Mouse (Mus musculus) kidney, postnatal 14 days (tissue): ENCODE measurements around the gene Ddr2.

ENCODE experiments used
- DNase-seq: peaks from one replicate; pipeline ENCODE4 v3.0.0; 2022; ENCODE audit warnings: mixed read lengths

The Ddr2 gene

DNA sequence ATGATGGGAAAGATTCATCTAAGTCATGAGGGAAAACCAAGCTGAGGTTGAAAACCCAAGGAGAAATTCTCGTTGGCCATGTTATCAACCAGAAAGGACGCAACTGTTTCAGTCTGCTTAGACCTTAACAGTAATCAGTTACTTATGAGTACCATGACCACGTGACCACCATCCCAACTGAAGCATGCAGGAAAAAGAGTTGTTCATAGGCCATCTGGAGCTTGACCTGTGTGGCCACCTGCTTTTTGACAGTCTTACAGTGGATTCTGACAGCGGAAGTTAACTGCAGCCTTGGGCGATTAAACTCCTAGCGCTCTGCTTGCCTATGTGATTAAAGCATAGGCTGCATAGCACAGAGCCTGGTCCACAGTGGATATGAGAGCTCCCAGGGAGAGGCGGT, 23.9 kb downstream of the Ddr2 start:
- no peak for DNase-seq

DNA sequence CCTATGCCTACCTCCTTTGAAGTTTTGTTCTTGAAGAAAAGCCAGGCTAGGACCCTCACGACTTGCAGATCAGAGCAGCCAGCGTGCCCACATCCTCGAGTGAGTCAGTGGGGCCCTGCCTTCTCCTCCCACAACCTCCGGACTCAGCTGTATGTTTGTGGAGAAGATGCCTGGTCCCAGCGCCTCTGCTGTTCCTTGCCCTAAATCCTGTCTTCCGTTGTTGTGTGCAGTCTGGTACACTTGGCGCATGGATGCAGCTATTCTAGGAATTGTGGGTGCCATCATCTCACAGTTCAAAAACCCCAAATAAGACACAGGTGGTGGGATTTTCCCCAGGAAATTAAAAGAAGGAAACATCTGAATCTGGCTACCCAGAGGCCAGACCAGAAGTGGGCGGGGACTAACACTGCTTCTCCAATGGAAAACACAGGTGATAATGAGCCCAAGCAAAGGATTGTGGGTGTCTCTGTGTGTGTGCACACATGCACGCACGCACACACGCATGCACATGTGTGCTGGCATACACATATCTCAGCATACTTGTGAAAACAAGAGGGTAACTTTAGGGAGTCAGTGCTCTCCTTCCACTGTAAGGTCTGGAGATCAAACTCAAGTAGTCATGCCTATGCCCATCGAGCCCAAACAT, 26.3 kb downstream of the Ddr2 start:
- DNase-seq: no peak

DNA sequence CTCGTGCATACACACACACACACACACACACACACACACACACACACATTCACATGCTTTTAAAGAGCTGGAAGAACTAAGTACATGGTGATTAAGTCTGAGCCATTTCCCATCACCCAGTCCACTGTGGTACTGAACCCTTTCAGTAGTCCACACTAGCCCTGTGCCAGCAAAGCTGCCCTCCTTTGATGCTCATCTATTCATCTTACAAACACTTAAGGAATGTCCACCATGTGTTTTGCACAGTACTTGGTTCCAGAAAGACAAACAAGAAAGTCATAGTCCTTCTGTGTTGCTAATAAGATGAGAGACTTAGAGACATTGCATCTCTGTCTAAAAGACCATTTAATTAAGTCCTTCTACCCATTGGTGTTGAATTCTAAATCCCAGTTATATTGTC, 29.7 kb downstream of the Ddr2 start:
- no peak for DNase-seq

DNA sequence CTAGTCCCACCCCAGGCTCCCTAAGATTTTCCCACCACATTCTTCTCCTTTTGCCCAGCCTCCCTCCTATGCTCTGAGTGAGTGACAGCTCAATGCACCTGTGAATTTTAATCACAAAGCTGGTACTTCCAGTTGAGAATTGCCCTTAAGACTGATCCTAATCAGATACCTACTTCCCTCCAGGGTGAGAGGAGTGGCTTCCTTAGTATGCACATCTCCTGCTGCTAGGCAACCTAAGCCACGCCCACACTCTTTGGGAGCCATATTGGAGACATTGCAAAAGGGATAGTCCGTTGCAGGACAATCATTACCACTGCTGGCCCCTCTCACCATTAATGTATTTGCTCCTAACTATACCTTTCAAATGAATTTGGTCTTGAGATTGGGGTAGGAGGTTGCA, 31.1 kb downstream of the Ddr2 start:
- no peak for DNase-seq

DNA sequence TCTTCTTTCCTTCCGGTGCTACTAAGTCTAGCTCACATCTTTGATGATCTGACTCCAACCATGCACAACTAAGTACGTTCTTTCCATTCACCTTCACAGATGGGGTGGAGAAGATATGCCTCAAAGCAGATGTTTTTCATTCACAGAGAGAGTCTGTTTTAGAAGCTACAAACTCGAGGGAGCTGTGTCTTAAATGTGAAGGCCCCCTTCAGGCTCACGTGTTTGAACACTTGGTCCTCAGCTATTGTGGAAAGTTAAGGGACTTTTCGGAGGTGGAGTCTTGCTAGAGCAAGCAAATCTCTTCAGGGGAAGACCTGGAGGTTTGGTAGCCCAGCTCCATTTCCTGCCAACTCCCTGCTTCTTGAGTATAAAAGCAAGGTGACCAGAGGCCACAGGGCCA, 34.2 kb downstream of the Ddr2 start:
- no peak for DNase-seq

DNA sequence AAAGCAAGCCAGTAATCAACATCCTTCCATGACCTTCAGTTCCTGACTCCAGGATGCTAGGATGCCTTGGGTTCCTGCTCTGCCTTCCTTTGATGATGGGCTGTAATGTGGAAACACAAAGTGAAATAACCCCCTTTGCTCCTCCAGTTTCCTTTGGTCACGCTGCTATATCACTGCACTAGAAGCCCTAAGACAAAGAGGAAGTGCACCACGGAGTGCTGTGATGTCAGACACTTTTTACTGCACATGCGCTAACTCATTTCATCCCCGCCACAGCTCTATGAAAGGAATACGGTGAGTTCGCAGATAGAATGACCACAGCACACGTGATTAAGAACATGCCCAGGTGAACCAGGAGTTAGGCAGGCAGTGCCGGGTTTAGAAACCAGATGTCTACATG, 36.8 kb downstream of the Ddr2 start:
- no peak for DNase-seq

DNA sequence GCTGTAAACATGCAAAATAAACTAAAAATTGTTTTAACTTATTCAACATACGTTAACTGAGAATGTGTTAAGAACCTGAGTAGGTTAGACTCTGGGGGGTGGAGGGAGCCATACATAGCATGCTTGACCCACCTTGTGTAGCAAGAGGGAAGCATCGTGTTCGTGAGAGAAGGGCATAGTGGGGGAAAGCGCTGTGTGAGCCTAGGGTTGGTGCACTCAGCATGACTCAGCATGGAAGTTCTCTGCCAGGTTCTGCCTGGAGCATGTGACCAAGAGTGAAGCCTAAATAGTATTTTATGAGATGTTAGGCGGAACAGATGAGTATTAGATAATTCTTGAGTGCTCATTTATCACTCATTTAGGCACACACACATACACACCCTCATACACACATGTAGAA, 41.4 kb downstream of the Ddr2 start:
- no peak for DNase-seq

DNA sequence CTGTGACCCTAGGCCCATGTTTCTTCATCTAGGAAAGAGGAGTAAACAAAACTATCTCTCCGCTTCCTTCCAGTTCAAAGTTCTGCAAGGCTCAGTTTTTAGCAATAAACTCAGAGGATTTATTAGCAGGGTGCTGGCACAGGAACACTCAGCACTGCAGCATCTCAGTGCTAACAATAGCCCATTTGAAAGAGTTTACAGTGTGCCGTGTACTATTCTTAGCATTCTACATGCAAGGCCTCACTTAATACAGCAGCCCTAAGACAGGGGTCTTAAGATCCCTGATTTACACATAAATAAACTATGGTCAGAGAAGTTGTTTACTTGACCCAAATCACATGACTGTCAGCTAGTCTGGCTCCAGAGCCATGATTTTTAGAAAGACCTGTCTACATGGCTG, 44.6 kb downstream of the Ddr2 start:
- DNase-seq: peak; percentile 31

DNA sequence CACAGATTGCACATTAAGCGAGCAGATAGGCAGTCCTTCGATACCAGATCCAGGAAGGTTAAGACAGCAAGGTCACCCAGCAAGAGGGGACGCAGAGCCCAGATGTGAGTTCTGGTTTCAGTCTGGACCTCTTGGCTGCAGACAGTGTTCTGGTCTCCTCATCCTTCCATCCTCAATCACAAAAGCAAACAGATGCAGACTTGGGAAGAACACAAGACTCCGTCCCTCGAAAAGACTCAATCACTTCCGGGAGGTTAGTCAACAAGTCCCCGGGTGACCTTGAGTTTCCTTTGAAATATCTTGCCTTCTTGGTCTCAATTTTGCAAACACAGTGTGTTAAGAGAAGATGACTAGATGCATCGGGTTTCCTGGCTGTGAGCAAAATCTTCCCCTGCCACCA, 45.6 kb downstream of the Ddr2 start:
- DNase-seq: no peak

DNA sequence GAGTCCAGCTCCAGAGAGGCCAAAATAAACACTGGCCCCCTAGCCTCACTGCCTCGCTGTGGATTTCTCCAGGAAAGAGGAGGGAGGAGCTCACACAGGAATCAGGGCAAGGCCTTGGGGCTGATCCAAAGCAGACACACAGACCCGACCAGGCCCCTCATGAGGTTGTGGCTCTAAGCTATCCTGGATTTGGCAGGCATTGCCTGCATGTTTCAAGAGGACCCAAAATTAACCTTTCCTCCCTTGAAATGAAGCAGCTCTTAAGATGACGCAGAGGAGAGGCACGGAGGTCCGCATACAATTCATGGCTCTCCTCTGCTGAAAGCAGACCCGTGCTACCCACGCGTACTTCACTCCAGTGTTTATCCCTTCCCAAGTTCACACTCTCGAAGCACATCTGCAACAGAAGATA, 46.5 kb downstream of the Ddr2 start:
- peak; percentile 79 for DNase-seq

DNA sequence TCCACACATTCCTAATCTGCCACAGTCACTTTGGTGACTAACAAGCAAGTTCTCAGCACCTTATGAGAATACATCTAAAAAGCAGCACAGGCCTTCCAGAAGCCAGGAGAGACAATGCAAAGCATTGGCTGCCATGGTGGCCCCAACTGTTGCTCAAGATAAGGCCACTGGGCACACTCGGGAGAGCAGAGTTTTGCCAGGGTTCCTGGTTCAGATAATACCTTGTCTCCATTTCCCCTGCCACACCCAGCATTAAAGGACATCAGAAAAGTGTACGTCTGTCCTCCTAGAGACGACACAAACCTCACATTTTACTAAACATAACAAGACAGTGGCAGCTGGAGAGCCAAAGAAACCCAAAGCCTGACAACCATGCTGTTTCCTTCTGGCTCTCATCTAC, 50.3 kb downstream of the Ddr2 start:
- DNase-seq: no peak

DNA sequence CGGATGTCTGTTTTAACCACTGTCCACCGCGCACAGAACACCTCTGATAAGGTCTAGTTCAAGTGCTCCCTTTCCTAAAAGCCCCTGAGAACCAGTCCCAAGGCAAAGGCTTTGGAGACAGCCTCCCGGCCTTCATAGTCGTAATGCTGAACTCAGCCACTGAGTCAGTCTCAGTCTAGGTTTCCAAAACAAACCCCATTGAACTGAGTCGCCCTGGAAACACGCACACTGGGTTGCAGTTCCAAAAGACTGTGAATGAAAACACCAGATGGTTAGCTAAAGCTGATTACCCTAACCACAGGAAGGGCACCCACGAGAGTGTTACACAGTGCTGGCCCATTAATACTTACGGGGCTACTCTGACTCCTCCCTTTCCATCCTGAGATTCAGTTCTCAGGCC, 51.2 kb downstream of the Ddr2 start:
- no peak for DNase-seq

DNA sequence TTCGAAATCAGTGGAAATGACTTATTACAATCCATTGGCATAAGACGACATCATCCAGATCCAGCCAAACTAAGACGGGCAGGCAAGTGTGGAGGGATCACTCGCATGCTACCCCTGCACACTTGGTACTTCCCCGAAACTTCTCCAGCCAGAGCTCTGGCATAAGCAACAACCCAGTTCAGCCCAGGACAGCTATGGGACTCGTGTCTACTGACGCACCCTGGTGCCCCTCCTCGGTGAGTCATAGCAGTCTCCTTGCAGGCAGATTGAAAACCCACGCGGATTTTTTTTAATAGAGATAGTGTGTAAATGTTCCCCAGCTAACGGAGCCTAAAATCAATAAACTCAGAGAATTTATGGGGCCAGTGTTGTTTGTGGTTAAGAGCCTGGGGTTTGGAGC, 52.5 kb downstream of the Ddr2 start:
- DNase-seq: no peak

DNA sequence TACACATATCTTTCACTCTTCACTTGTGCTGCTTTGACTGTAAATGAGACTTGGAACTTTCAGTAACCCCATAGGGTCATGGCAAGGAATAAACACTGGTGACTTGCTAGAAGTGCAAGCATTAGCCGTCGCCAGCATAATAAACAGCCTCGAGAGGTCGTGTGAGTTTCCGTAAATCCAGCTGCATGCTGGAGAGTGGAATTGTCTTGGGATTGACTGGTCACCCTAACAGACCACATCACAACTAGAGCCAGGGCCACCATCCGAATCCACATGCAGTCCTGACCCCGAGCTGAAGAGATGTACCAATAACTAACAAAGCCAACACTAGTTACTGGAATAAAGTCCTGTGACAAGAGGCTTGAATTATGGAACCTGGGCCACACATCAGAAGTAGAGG, 53.0 kb downstream of the Ddr2 start:
- peak; percentile 20 for DNase-seq

DNA sequence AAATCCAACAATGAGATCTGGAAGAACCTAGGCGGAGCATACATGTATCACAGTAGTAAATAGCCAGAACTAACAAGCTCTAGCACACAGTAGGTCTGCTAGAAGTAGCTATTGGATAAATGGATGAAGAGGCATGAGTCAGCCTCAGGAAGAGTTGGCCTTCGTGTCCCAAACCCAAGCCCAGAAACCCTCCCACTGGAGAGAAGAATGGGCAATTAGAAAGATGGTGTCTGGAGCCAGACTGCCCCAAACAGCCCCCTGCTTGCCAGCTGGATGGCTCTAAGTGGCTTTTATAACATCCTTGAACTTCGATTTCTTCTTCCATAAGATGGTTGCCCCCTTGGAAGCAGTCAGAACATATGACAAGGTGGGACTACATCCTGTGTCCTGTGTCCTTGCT, 53.6 kb downstream of the Ddr2 start:
- DNase-seq: no peak

DNA sequence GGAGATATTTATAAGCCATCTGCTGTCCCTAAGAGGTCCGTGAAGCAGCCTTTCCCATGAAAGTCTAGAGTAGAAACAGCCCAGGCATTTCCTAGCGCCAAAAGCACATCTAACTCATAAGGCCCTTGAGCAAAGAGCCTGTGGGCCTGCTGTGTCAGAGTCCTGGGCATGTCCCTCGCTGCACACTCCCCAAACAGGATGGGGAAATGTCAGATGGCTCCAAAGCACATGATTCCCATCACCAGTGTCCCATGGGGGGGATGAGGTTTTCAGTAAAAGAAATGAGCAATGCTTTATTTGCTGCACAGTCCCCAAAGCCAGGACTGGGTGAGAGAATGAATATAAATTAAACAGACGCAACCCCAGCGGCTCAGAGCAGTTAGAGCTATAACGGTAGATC, 54.3 kb downstream of the Ddr2 start:
- DNase-seq: peak; percentile 59

DNA sequence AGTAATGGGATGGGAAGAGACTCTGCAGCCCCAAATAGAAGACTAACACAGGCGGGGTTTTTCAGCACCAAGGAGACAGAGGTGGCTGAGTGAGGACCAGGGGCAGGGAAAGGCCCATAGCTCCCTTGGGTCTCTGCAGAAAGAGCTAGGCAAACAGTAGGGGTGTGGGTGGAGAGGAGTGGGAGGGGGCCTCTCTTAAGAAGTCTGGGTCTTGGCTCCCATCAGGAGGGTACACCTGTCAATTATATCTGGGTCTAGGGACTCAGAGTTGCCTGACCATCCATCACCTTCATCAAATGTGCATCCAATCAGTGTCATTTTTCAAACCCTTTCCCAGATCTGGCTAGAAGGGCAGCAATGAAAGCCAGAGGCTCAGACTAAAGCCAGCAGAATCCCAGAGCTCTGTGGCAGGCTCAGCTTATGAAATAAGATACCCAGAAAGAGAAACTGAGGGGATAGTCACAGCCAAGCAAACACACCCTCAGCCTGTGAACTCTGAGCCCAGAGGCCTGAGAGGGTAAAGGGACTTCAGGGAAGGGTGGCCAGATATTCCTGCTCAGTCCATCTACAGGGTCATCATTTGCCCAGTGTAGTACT, 58.0 kb downstream of the Ddr2 start:
- DNase-seq: no peak

DNA sequence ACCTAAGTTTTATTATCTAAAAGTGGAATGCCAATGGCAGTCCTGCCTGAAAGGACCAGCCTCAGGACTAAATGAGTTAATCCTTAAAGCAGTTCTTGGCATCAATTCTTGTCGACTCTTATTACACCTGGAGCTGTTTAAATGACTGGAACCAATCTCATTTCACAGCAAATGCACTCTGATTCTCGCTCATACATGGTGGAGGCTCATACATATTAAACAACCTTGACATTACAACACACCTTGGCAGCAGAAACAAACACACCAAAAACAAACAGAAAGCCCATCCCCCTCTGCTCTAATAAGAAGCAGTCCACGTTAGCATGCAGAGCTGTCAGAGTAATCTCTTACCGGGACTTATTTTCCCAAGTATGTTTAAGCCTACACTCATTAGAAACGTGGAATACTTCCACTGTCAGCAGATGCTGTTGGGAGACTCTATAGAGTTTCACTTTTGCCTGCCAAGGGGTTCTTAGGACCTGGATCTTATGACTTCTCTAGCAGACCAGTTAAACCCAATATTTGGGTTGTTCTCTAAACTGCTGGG, 58.9 kb downstream of the Ddr2 start:
- peak; percentile 25 for DNase-seq

DNA sequence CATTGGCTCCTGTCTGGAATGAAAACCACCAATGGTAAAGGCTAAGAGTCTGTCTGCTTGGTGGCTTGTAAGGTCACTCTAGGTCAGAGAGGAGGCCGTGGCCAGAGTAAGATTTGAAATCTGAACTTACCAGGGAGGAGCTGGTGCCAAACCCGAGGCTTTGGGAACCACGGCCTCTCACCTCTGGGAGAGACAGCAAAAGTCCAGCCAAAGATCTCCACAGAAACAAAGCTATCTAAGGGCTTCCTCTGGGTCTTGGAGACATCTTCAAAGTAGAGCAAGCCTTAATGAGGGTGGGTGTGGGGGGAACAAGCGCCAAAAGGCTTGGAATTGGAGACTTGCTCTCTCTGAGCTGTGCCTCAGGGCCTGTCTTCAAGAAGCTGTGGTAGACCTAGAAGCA, 62.1 kb downstream of the Ddr2 start:
- DNase-seq: no peak

DNA sequence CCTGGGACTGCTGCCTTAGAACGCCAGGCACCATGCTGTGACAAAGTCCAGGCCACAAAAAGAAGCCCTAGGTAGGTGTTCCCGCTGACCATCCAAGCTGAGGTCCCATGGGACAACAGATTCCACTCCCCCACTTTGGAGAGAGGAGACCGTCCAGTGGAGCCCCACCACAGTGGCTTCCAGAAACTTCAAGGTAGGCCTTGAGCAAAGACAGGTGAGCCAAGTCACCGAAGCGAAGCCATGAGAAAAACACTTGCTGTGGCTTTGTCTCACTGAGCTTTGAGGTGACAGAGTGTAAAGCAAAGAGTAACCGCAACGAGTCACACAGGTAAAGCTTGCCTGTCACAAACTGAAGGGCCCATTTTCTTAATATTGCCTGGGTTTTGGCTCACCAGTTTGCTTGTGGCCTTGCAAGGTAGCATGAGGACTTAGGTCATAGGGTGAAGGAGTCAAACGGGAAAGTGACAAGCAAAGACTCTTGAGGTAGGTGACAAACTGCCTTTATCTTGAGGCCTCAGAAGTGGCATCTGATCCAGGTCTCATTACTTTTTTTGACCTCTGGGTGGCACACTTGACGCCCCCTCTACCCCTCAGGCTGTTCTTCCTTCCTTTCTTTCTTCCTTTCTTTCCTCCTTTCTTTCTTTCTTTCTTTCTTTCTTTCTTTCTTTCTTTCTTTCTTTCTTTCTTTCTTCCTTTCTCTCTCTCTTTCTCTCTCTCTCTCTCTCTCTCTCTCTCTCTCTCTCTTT, 65.7 kb downstream of the Ddr2 start:
- DNase-seq: no peak

DNA sequence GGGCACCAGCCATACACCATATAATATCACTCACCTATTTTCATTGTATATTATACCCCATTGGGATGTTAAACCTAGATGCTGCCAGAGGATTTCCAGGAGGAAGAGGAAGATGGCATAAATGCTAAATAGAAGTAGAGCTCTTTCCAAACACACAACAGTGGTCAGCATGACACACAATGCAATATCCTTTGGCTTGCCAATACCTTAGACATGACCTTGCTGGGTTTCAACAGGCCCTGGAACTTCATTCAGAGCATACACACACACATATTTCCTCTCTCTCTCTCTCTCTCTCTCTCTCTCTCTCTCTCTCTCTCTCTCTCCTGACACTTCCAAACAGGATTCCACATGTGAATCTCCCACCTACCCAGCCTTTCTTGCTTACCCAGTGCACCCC, 66.8 kb downstream of the Ddr2 start:
- DNase-seq: no peak

DNA sequence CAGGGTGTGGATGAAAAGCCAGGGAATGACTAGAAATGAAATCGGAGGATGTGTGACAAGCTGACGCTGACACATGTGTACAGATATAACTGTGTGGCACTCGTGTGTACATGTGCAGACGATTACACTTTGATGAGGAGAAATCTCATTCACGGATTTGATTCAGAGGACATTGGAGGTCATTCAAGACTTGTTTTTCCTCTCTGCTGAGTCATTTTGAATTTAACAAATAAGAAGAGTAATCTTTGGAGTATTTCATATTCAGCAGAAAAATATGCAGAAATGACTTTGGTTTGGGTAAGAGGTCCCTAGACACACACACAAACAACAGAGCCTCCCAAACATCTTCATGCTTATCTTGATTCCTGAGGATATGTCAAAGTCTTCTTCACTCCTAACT, 67.6 kb downstream of the Ddr2 start:
- DNase-seq: no peak

DNA sequence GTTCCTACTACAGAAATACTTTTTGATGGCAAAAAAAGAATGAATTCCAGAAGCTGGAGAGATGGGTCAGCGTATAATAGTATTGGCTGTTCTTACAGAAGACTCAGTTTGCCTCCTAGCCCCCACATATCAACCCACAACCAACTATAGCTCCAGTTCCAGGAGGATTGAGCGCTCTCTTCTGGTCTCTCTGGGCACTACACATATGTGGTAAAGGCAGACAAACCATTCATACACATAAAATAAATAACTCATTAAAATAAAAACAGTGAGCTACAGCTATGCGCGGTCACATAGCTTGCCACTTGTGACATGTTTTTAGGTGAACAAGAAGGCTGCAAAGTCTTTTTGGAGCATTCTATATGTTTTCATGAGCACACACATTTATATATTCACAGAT, 71.2 kb downstream of the Ddr2 start:
- DNase-seq: no peak

DNA sequence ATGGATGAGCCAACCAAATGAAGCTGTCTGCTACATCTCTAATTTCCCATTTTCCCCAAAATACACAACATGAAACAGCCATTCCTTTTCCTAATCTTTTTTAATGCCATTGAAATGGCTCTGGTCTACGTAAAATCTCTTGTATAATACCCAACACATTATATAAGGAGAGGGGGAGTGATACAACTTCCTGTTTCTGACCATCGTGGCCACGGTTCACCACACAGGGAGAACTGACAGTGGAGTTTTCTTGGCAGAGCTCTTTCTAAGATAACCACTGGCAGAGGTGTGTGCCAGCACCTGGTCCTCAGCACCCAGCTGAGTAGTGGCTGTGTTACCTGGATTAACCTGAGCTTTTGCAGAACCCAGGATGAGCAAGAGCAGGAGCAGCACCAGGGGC, 75.0 kb downstream of the Ddr2 start:
- DNase-seq: no peak
